Mouse (Mus musculus) embryonic facial prominence, embryonic 12.5 days (tissue): Measurements from ENCODE around the gene Dmac2. TPM values are rescaled to one million over a fixed set of nuclear protein-coding genes. Genes with fewer than 3 reads are reported as not detected.
"Not testable (repeated sequence)": the region's sequence is repeated elsewhere in the genome, so short reads cannot be mapped to it uniquely, and the experiment has no call there.

Source experiments
- ATAC-seq: fragments of 200-750 bp; cut with Nextera tagmentation; 2 replicates; pipeline ENCODE4 v1.8.0; 2017; ENCODE audit not compliant: insufficient number of reproducible peaks, insufficient read depth, low FRiP score, low TSS enrichment
- H3K27ac ChIP-seq: fragments of 300-500 bp; sonication (generic); 2 replicates; pipeline ENCODE4 v1.5.1; 2016; ENCODE audit warnings: mild to moderate bottlenecking
- H3K27me3 ChIP-seq: fragments of 300-500 bp; sonication (generic); 2 replicates; pipeline ENCODE4 v1.6.1; 2016; ENCODE audit warnings: mild to moderate bottlenecking, moderate library complexity
- H3K36me3 ChIP-seq: fragments of 300-500 bp; sonication (generic); 2 replicates; pipeline ENCODE4 v1.6.1; 2016; ENCODE audit warnings: mild to moderate bottlenecking
- H3K4me1 ChIP-seq: fragments of 300-500 bp; sonication (generic); 2 replicates; pipeline ENCODE4 v1.6.1; 2016
- H3K4me2 ChIP-seq: fragments of 300-500 bp; sonication (generic); replicated peaks from 2 replicates; pipeline ENCODE4 v1.6.1; 2016; ENCODE audit warnings: mild to moderate bottlenecking, moderate library complexity
- H3K4me3 ChIP-seq: fragments of 300-500 bp; sonication (generic); 2 replicates; pipeline ENCODE4 v1.5.1; 2016; ENCODE audit warnings: mild to moderate bottlenecking
- H3K9ac ChIP-seq: fragments of 300-500 bp; sonication (generic); 2 replicates; pipeline ENCODE4 v1.6.1; 2016; ENCODE audit warnings: mild to moderate bottlenecking, moderate library complexity
- H3K9me3 ChIP-seq: fragments of 300-500 bp; sonication (generic); 2 replicates; pipeline ENCODE4 v1.6.1; 2016; ENCODE audit warnings: mild to moderate bottlenecking, moderate library complexity
- WGBS: fragments of 180-500 bp; shearing (Covaris S2); methylation state at CpG from one replicate; pipeline ENCODE4 v1.1.7; 2016; 5-methylcytosine and 5-hydroxymethylcytosine counted together
- polyA plus RNA-seq: library from polyadenylated mRNA; unstranded; fragments of >200 nt; fragmentation: Nextera tagmentation; extraction: Ambion mirVana; gene quantifications from 2 replicates; pipeline ENCODE4 v1.2.1, GENCODE M21; 2016

Gene Dmac2
- 39.0 and 40.5 TPM in 2 replicates for polyA plus RNA-seq

DNA sequence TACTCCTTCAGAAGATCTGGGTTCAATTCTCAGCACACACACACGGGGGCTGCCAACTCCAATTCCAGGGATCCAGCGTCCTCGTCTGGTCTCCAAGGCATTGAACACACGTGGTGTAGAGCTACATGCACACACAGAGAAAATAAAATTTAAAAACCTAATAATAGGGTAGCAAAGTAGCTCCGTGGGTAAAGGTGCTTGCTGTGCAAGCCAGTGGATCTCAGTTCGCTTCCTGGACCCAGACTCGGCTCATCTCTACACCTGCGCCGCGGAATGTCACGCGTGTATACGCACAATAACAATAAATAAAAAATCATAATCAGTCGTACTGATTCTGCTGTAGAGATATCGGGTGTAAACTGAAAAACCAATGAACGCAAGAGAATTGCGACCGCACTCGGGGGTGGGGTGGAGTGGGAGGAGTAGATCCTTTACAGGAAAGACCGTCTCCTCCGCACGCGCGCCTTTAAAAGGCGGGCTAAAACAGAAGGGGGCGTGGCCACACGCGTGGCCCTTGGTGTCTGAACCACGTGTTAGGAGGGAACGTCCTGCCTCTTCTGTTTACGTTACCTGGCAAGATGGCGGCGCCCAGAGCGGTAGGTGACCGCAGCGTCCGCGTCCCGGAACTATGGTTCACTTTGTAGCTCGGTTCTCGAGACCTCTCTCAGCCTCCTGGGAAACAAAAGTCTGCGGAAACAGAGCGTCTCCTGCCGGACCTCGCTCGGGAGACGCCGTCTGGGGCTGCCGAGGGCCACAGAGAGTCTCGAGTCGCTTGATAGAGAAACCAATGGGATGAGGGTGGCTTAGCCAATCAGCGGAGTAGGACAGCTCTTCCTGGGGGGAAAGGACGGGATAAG is at the start of gene Dmac2:
Gene Dmac2 (plus strand): TSS at position 550 of the 857 bp plus-strand sequence.
- Histone ChIP-seq H3K4me1 (peaks cover 5% of the 10 kb centered on the region), H3K4me3 (peak within 1 kb of the TSS; percentile 64), H3K9me3 (no peaks in the 10 kb centered on the region), H3K9ac (peak within 1 kb of the TSS; percentile 50), H3K27me3 (no peaks in the 10 kb centered on the region), H3K27ac (no peak within 1 kb of the TSS), H3K4me2 (peak within 1 kb of the TSS; percentile 59), H3K36me3 (peaks cover 10% of the 10 kb centered on the region)
- peak; percentile 78 for ATAC-seq
- 1% methylated on average over 53 of the region's 53 CpGs for WGBS

DNA sequence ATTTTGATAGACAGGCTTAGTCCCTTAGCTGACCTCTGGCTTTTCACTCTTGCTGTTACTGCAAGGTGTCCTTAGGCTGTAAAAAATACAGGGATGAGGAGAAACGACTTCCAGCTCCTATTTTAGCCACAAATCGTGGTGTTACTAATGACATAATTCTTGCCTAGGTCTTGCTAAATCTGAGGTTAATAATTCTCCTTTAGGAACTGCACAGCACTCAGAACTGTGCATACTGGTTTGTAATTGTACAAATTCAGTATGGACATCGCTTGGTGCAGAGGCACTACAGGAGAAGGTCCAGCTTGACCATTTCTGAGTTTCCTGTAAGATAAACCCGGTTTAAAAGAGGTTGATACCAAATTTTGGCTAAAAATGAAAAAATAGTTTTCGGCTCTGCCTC is 45.4 kb upstream of the Dmac2 start:
- ATAC-seq = not testable (repeated sequence)
- WGBS = 77% methylated on average over 5 of the region's 5 CpGs

DNA sequence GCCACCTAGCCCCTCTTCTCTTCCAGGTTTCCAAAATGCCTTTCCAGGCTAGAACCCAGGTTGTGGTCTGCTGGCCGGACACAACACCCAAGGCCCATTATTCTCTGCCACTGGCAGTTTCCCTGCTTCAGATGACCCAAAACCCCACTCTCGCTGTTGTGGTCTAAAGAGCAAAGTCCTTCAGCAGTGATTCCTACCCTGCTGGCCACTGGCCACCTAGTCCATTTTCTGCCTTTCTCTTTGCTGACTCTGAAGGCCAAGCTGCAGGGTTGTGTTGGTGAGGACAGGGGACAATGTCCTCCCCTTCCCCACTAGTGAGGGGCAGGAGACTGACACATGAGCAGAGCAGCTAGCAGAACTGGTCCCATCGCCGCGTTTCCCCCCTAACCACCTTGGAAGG is 44.1 kb upstream of the Dmac2 start:
- Histone ChIP-seq H3K4me2 (no peak overlapping the region), H3K9me3 (no peaks in the 10 kb centered on the region), H3K9ac (no peak overlapping the region), H3K27ac (0 out of 2 replicates have a peak overlapping the region, but pooled peaks have one; percentile 1), H3K27me3 (no peaks in the 10 kb centered on the region), H3K4me1 (no peaks in the 10 kb centered on the region), H3K4me3 (no peak overlapping the region), H3K36me3 (no peaks in the 10 kb centered on the region)
- WGBS = 75% methylated on average over 5 of the region's 5 CpGs
- no peak for ATAC-seq

More for the DNA sequence above, 45.4 kb upstream of the Dmac2 start:
- not testable (repeated sequence) for H3K27ac ChIP-seq, H3K9me3 ChIP-seq, H3K4me3 ChIP-seq, H3K4me2 ChIP-seq, H3K27me3 ChIP-seq, H3K9ac ChIP-seq, H3K4me1 ChIP-seq, H3K36me3 ChIP-seq

DNA sequence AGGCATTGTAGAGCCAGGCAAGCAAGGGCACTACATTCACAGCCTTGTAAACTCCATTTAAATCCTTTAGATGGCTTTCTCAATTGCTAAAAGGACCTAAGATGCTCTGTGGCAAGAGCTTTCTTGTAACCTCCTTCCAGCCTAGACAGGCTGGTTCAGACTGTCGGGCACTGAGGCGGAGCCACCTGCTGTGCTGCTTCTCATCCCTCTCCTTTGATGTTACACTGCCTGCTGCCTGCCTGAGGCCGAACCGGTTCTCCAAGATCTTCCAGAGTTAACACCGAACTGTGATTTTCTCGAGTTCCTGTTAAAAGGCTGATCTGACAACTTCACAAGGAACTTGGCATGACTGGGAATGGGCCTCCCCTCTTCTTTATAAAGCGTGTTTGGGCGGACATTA is 43.3 kb upstream of the Dmac2 start:
- Histone ChIP-seq H3K9ac (no peak overlapping the region), H3K4me3 (no peak overlapping the region), H3K4me1 (no peaks in the 10 kb centered on the region), H3K27ac (peak overlapping the region; percentile 60; the same call in 1 of the 2 replicates), H3K36me3 (no peaks in the 10 kb centered on the region), H3K4me2 (no peak overlapping the region), H3K9me3 (no peaks in the 10 kb centered on the region), H3K27me3 (no peaks in the 10 kb centered on the region)
- ATAC-seq = no peak
- 12% methylated on average over 8 of the region's 8 CpGs for WGBS

DNA sequence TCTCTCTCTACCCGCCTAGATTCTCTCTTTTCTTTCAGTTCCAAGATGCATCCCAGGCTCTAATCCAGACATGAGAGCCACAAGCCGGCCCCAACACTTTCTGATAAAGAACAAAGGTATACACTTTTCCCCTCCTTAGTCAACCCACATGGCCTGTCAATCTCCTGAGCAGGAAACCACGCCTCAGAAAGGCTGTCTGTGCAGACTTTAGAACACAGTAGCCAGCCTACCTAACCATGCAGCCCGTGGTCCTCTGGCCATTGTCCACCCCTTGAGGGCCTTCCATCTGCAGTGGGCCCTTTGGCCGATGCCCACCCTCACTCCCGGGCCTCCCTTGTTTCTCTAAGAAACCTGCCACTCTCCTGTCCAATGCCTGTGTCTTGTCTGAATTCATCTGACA is 42.9 kb upstream of the Dmac2 start:
- 36% methylated on average over 6 of the region's 6 CpGs for WGBS

DNA sequence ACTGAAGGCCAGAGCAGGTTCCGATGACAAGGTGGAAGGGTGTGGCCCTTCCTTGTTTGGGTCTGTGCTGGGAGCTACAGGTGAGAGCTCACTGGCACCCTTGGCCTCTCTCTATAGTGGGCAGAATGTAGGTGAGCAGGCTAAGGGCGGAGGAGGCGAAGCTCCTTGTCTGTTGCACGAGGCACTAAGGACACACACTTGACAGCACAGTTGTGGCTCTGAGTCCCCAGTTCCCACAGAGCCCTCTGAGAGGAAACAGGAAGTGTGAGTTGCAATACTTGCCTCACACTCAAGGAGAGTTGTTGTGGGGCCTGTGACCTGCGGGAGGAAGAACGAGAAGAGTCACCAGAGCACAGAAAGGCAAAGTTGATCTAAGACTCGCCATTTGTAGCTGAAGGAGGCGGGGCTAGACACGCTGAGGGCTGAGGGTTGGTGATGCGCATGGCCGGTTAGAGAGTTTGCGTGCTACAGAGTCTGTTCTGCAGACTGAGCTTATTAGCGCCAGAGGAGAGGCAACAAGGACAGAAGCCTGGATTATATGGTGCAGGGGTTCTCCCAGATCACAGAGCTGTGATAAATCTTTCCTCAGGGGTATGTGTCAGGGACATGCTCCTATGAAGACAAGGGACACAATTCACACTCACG is 42.3 kb upstream of the Dmac2 start:
- not testable (repeated sequence) for H3K36me3 ChIP-seq, H3K27me3 ChIP-seq, H3K4me2 ChIP-seq, H3K27ac ChIP-seq, H3K4me3 ChIP-seq, ATAC-seq, H3K9me3 ChIP-seq, H3K9ac ChIP-seq, H3K4me1 ChIP-seq
- WGBS = 66% methylated on average over 14 of the region's 14 CpGs

More for the DNA sequence above, 42.9 kb upstream of the Dmac2 start:
- H3K4me3 ChIP-seq, H3K4me1 ChIP-seq, ATAC-seq, H3K36me3 ChIP-seq, H3K27me3 ChIP-seq, H3K9ac ChIP-seq, H3K4me2 ChIP-seq, H3K9me3 ChIP-seq: not testable (repeated sequence)
- H3K27ac ChIP-seq = peak overlapping the region; percentile 60; the same call in 1 of the 2 replicates

DNA sequence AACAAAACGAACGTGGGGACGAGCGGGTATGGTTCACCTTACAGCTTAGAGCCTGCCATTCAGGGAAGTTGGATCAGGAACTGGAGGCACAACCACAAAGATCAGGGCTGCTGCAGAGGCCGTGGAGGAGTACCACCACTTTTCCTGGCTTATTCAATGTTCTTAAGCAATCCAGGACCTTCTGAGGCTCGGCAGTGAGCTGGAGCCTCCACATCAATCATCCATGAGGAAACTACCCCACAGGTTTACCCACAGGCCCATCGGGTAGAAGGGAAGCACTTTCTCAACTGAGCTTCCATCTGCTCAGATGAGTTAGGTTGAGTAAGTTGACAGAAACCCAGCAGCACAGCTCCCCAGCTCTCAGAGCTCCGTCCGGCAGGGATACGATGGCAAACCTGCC is 39.8 kb upstream of the Dmac2 start:
- no peak overlapping the region for H3K4me2 ChIP-seq
- no peak for ATAC-seq
- WGBS = 85% methylated on average over 10 of the region's 10 CpGs
- H3K4me1 ChIP-seq = no peaks in the 10 kb centered on the region
- H3K27ac ChIP-seq = no peak overlapping the region
- H3K9me3 ChIP-seq = no peaks in the 10 kb centered on the region
- no peaks in the 10 kb centered on the region for H3K27me3 ChIP-seq
- no peak overlapping the region for H3K4me3 ChIP-seq
- no peaks in the 10 kb centered on the region for H3K36me3 ChIP-seq
- H3K9ac ChIP-seq = no peak overlapping the region

DNA sequence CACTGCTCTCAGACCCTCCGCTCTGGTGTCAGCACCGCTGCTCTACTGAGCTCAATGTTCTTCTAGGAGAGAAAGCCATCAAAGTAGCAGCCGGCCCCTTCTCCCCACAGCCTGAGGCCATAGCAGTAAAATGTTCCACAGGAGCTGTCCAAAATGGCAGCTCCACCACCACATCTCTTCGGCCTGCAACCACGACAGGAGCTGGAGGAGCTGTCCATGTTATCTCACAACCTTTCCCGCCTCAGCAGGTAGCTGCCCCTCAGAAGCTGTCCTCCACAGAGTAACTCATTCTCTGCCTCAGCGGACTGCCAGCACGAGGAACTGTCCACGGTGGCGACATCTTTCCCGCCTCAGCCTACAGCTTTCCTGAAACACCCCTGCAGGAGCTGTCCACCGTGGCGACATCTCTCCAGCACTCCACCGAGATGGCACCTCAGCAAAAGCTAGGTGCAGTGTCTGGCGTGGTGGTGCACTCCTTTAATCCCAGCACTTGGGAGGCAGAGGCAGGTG is 36.9 kb upstream of the Dmac2 start:
- Histone ChIP-seq H3K4me2 (no peak overlapping the region), H3K27me3 (no peaks in the 10 kb centered on the region), H3K36me3 (no peaks in the 10 kb centered on the region), H3K9ac (no peak overlapping the region), H3K4me3 (no peak overlapping the region), H3K4me1 (no peaks in the 10 kb centered on the region), H3K27ac (no peak overlapping the region), H3K9me3 (no peaks in the 10 kb centered on the region)
- no peak for ATAC-seq
- WGBS = 84% methylated on average over 15 of the region's 15 CpGs

DNA sequence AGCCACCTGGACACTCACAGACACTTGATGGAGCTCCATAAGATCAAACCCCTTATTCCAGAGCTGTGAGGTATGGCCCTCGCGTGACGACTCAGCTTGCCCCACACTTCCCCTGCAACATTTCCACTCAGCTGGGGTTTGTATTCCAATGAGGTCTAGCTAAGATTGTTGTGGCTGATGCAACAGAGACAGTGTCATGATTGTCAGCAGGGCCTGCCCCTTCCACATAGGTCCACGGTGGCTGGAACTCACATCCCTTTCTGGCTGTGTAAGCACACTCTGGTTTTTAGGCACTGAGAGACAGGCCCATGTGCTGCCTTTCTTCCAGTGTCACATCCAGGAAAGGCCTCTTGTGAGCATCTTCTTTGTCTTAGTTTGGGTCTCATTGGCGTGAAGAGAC is 34.6 kb upstream of the Dmac2 start:
- no peak overlapping the region for H3K9ac ChIP-seq
- no peak overlapping the region for H3K4me3 ChIP-seq
- no peak for ATAC-seq
- H3K27ac ChIP-seq = no peak overlapping the region
- no peaks in the 10 kb centered on the region for H3K4me1 ChIP-seq
- 77% methylated on average over 5 of the region's 5 CpGs for WGBS
- no peak overlapping the region for H3K4me2 ChIP-seq
- no peaks in the 10 kb centered on the region for H3K9me3 ChIP-seq
- no peaks in the 10 kb centered on the region for H3K36me3 ChIP-seq
- H3K27me3 ChIP-seq = no peaks in the 10 kb centered on the region

DNA sequence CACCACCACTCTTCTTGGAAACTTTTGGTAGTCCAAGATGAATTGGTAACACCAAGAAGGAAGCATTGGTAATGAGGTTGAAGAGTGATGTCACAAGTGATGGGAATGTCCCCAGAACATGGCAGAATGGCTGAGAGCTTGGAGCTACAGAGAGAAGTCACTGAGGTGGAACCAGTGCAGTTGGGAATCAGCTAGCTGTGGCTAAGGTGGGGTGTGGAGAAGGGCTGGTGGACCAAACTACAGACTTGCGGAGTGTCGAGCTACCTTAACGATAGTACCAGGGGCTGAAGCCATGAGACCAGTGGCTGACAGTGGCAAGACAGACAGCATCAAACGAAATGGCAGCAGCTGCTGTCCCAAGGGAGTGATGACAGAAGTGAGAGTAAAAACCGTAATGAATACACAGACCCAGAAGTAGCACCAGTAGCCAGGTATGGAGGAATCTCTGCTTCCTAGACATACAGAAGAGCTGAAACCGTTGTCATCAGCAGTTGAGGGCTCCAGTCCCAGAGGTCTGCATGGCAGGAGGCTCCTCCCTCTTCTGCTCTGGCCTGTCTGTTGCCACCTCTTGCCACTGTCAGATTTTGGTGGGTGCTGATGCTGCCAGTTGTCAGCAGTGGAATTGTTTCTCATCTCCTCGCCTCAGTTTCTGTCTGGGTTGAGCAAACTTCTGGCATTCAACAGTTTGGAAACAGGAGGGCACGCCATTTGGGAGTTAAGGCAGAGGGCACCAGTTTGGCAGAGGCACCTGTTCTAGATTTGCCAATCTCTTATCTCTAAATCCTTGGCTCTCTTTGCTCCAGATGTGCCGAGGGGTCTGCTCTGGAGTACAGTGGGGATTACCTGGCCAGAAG is 33.6 kb upstream of the Dmac2 start:
- no peak overlapping the region for H3K4me3 ChIP-seq

DNA sequence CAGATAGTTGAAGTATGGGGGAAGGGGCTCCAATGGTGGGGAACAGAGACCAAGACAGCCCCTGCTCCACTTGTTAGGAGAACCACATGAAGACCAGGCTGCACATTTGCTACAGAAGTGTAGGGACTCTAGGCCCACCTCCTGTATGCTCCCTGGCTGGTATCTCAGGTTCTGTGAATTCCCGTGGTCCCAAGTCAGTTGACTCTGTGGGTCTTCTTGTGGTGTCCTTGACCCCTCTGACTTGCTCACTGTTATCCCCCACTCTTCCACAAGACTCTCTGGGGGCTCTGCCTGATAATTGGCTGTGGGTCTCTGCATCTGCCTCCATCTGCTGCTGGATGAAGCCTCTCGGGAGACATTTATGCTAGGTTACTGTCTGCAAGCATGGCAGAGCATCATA is 28.0 kb upstream of the Dmac2 start:
- H3K4me2 ChIP-seq = no peak overlapping the region
- H3K4me3 ChIP-seq = no peak overlapping the region
- no peak for ATAC-seq
- no peak overlapping the region for H3K27ac ChIP-seq
- H3K36me3 ChIP-seq = no peaks in the 10 kb centered on the region
- H3K9me3 ChIP-seq = no peaks in the 10 kb centered on the region
- H3K9ac ChIP-seq = no peak overlapping the region
- no peaks in the 10 kb centered on the region for H3K4me1 ChIP-seq
- no peaks in the 10 kb centered on the region for H3K27me3 ChIP-seq
- 86% methylated on average over 2 of the region's 2 CpGs for WGBS

More for the DNA sequence above, 33.6 kb upstream of the Dmac2 start:
- Histone ChIP-seq H3K9me3 (no peaks in the 10 kb centered on the region), H3K4me1 (no peaks in the 10 kb centered on the region), H3K9ac (no peak overlapping the region), H3K27me3 (no peaks in the 10 kb centered on the region), H3K4me2 (no peak overlapping the region), H3K36me3 (no peaks in the 10 kb centered on the region), H3K27ac (no peak overlapping the region)
- ATAC-seq = no peak
- 75% methylated on average over 9 of the region's 9 CpGs for WGBS
